Mouse (Mus musculus): ENCODE measurements around the gene Pabpn1l. TPM values are rescaled to one million over a fixed set of nuclear protein-coding genes. Genes with fewer than 3 reads are reported as not detected.

Gene Pabpn1l
- polyA plus RNA-seq, 1 experiment from 2014 or later = 0.19 TPM

- H3K4me1 ChIP-seq (ENCODE audit: insufficient read depth, low read length) = peaks cover 38% of the 10 kb centered on the region
- H3K27me3 ChIP-seq (ENCODE audit: insufficient read depth, low read length) = no peaks in the 10 kb centered on the region
- H3K36me3 ChIP-seq (ENCODE audit: insufficient read depth, low read length) = no peaks in the 10 kb centered on the region
- ATAC-seq (ENCODE audit: low FRiP score, low TSS enrichment) = no peak
- no peaks in the 10 kb centered on the region for H3K9me3 ChIP-seq (ENCODE audit: low read length)
- H3K4me3 ChIP-seq (ENCODE audit: low read length) = no peak overlapping the region
- no peak overlapping the region for H3K27ac ChIP-seq (ENCODE audit: low read length)
- no peak overlapping the region for H3K9ac ChIP-seq (replicated peaks; ENCODE audit: low read length)
- 64% methylated on average over 6 of the region's 6 CpGs for WGBS
- no peak overlapping the region for H3K4me2 ChIP-seq (replicated peaks; ENCODE audit: low read depth, low read length)
Measured at GRCm38 (mm10) chr8:122652643-122653042, 30.1 kb upstream of the Pabpn1l start.

- 80% methylated on average over 16 of the region's 16 CpGs for WGBS
- Histone ChIP-seq H3K4me2 (replicated peaks; ENCODE audit: low read depth, low read length) (no peak overlapping the region), H3K36me3 (ENCODE audit: insufficient read depth, low read length) (no peaks in the 10 kb centered on the region), H3K4me3 (ENCODE audit: low read length) (no peak overlapping the region), H3K9me3 (ENCODE audit: low read length) (no peaks in the 10 kb centered on the region), H3K4me1 (ENCODE audit: insufficient read depth, low read length) (peaks cover 38% of the 10 kb centered on the region), H3K27ac (ENCODE audit: low read length) (no peak overlapping the region), H3K9ac (replicated peaks; ENCODE audit: low read length) (no peak overlapping the region), H3K27me3 (ENCODE audit: insufficient read depth, low read length) (no peaks in the 10 kb centered on the region)
- ATAC-seq (ENCODE audit: low FRiP score, low TSS enrichment) = no peak
Measured at GRCm38 (mm10) chr8:122651326-122651921, 28.9 kb upstream of the Pabpn1l start.

- 55% methylated on average over 15 of the region's 15 CpGs for WGBS
- no peak overlapping the region for H3K4me2 ChIP-seq (replicated peaks; ENCODE audit: low read depth, low read length)
- no peak for ATAC-seq (ENCODE audit: low FRiP score, low TSS enrichment)
- H3K36me3 ChIP-seq (ENCODE audit: insufficient read depth, low read length) = no peaks in the 10 kb centered on the region
- H3K9me3 ChIP-seq (ENCODE audit: low read length) = no peaks in the 10 kb centered on the region
- no peaks in the 10 kb centered on the region for H3K27me3 ChIP-seq (ENCODE audit: insufficient read depth, low read length)
- peaks cover 15% of the 10 kb centered on the region; the same call in 1 of the 2 replicates for H3K4me1 ChIP-seq (ENCODE audit: insufficient read depth, low read length)
- H3K4me3 ChIP-seq (ENCODE audit: low read length) = no peak overlapping the region
- no peak overlapping the region for H3K9ac ChIP-seq (replicated peaks; ENCODE audit: low read length)
- no peak overlapping the region for H3K27ac ChIP-seq (ENCODE audit: low read length)
Measured at GRCm38 (mm10) chr8:122648192-122648970, 25.8 kb upstream of the Pabpn1l start.

GRCm38 (mm10) chr8:122646337-122646736 lies 23.8 kb upstream of the Pabpn1l start:
- Histone ChIP-seq H3K27ac (ENCODE audit: low read length) (no peak overlapping the region), H3K4me3 (ENCODE audit: low read length) (no peak overlapping the region), H3K9ac (replicated peaks; ENCODE audit: low read length) (no peak overlapping the region), H3K36me3 (ENCODE audit: insufficient read depth, low read length) (no peaks in the 10 kb centered on the region), H3K4me1 (ENCODE audit: insufficient read depth, low read length) (peaks cover 8% of the 10 kb centered on the region; the same call in 1 of the 2 replicates), H3K27me3 (ENCODE audit: insufficient read depth, low read length) (no peaks in the 10 kb centered on the region), H3K9me3 (ENCODE audit: low read length) (no peaks in the 10 kb centered on the region), H3K4me2 (replicated peaks; ENCODE audit: low read depth, low read length) (no peak overlapping the region)
- no peak for ATAC-seq (ENCODE audit: low FRiP score, low TSS enrichment)
- 83% methylated on average over 16 of the region's 16 CpGs for WGBS

GRCm38 (mm10) chr8:122644175-122644954 lies 21.8 kb upstream of the Pabpn1l start:
- Histone ChIP-seq H3K27me3 (ENCODE audit: insufficient read depth, low read length) (no peaks in the 10 kb centered on the region), H3K36me3 (ENCODE audit: insufficient read depth, low read length) (no peaks in the 10 kb centered on the region), H3K9me3 (ENCODE audit: low read length) (no peaks in the 10 kb centered on the region), H3K4me2 (replicated peaks; ENCODE audit: low read depth, low read length) (no peak overlapping the region), H3K4me1 (ENCODE audit: insufficient read depth, low read length) (peaks cover 17% of the 10 kb centered on the region), H3K9ac (replicated peaks; ENCODE audit: low read length) (no peak overlapping the region), H3K4me3 (ENCODE audit: low read length) (no peak overlapping the region), H3K27ac (ENCODE audit: low read length) (no peak overlapping the region)
- ATAC-seq (ENCODE audit: low FRiP score, low TSS enrichment) = no peak
- 68% methylated on average over 6 of the region's 6 CpGs for WGBS

- no peak for ATAC-seq (ENCODE audit: low FRiP score, low TSS enrichment)
- Histone ChIP-seq H3K4me2 (replicated peaks; ENCODE audit: low read depth, low read length) (no peak overlapping the region), H3K27ac (ENCODE audit: low read length) (no peak overlapping the region), H3K9me3 (ENCODE audit: low read length) (no peaks in the 10 kb centered on the region), H3K36me3 (ENCODE audit: insufficient read depth, low read length) (no peaks in the 10 kb centered on the region), H3K4me3 (ENCODE audit: low read length) (no peak overlapping the region), H3K9ac (replicated peaks; ENCODE audit: low read length) (no peak overlapping the region), H3K4me1 (ENCODE audit: insufficient read depth, low read length) (peaks cover 19% of the 10 kb centered on the region), H3K27me3 (ENCODE audit: insufficient read depth, low read length) (no peaks in the 10 kb centered on the region)
- 60% methylated on average over 9 of the region's 9 CpGs for WGBS
Measured at GRCm38 (mm10) chr8:122642071-122642470, 19.5 kb upstream of the Pabpn1l start.

- Histone ChIP-seq H3K27ac (ENCODE audit: low read length) (no peak overlapping the region), H3K9ac (replicated peaks; ENCODE audit: low read length) (no peak overlapping the region), H3K4me3 (ENCODE audit: low read length) (no peak overlapping the region), H3K4me1 (ENCODE audit: insufficient read depth, low read length) (peaks cover 19% of the 10 kb centered on the region), H3K27me3 (ENCODE audit: insufficient read depth, low read length) (no peaks in the 10 kb centered on the region), H3K9me3 (ENCODE audit: low read length) (no peaks in the 10 kb centered on the region), H3K4me2 (replicated peaks; ENCODE audit: low read depth, low read length) (no peak overlapping the region), H3K36me3 (ENCODE audit: insufficient read depth, low read length) (no peaks in the 10 kb centered on the region)
- 78% methylated on average over 15 of the region's 15 CpGs for WGBS
- ATAC-seq (ENCODE audit: low FRiP score, low TSS enrichment) = no peak
Measured at GRCm38 (mm10) chr8:122641406-122641805, 18.9 kb upstream of the Pabpn1l start.

GRCm38 (mm10) chr8:122640825-122641224 lies 18.3 kb upstream of the Pabpn1l start:
- no peaks in the 10 kb centered on the region for H3K36me3 ChIP-seq (ENCODE audit: insufficient read depth, low read length)
- no peak overlapping the region for H3K4me3 ChIP-seq (ENCODE audit: low read length)
- no peak overlapping the region for H3K4me2 ChIP-seq (replicated peaks; ENCODE audit: low read depth, low read length)
- H3K27me3 ChIP-seq (ENCODE audit: insufficient read depth, low read length) = no peaks in the 10 kb centered on the region
- H3K4me1 ChIP-seq (ENCODE audit: insufficient read depth, low read length) = peaks cover 19% of the 10 kb centered on the region
- no peak overlapping the region for H3K9ac ChIP-seq (replicated peaks; ENCODE audit: low read length)
- H3K27ac ChIP-seq (ENCODE audit: low read length) = no peak overlapping the region
- ATAC-seq (ENCODE audit: low FRiP score, low TSS enrichment) = no peak
- 68% methylated on average over 4 of the region's 4 CpGs for WGBS
- H3K9me3 ChIP-seq (ENCODE audit: low read length) = no peaks in the 10 kb centered on the region

GRCm38 (mm10) chr8:122639521-122640248 lies 17.1 kb upstream of the Pabpn1l start:
- no peaks in the 10 kb centered on the region for H3K9me3 ChIP-seq (ENCODE audit: low read length)
- H3K9ac ChIP-seq (replicated peaks; ENCODE audit: low read length) = no peak overlapping the region
- H3K4me3 ChIP-seq (ENCODE audit: low read length) = no peak overlapping the region
- no peaks in the 10 kb centered on the region for H3K27me3 ChIP-seq (ENCODE audit: insufficient read depth, low read length)
- H3K4me2 ChIP-seq (replicated peaks; ENCODE audit: low read depth, low read length) = no peak overlapping the region
- no peak overlapping the region for H3K27ac ChIP-seq (ENCODE audit: low read length)
- no peaks in the 10 kb centered on the region for H3K36me3 ChIP-seq (ENCODE audit: insufficient read depth, low read length)
- WGBS = 34% methylated on average over 16 of the region's 16 CpGs
- ATAC-seq (ENCODE audit: low FRiP score, low TSS enrichment) = peak; percentile 40; the same call in 1 of the 2 replicates
- peaks cover 24% of the 10 kb centered on the region for H3K4me1 ChIP-seq (ENCODE audit: insufficient read depth, low read length)
